Mouse (Mus musculus) frontal cortex, adult 2 months (tissue): Measurements from ENCODE around the gene Thsd4. TPM values are rescaled to one million over a fixed set of nuclear protein-coding genes. Genes with fewer than 3 reads are reported as not detected.
A peak's percentile ranks its signal among the peaks of the same experiment; 100 is the strongest.

Source experiments
- DNase-seq, 2 experiments: peaks; one replicate each; pipeline ENCODE4 v3.0.0; 2022; ENCODE audit warnings: low spot score in 1 of 2; ENCODE audit errors: extremely low spot score in 1 of 2
- polyA plus RNA-seq: library from polyadenylated mRNA; depleted of rRNA; stranded (reverse); fragments of >200 nt; gene quantifications from 2 replicates; pipeline ENCODE4 v1.2.3, GENCODE M21; 2012

Thsd4 gene
- polyA plus RNA-seq, 1 experiment, result 4.7 TPM

DNA sequence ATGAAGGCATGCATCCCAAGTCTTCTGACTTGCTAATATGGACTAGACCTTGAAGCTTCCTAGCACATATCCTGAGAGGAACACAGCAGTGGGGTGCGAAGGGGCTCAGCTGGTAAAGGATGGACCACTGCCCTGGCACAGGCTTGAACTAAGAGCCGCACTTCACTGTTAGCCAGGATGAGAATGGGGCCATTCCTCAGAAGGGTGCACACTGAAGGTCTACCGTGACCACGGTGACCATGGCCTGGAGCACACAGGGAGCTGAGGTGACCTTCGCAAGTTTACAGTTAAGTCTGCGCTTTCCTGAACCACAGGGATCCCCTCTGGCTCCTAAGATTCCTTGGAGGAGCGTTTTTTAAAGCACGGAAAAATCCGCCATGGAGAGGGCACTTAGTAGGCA lies 406.5 kb downstream of the Thsd4 start:
- no peak for DNase-seq

DNA sequence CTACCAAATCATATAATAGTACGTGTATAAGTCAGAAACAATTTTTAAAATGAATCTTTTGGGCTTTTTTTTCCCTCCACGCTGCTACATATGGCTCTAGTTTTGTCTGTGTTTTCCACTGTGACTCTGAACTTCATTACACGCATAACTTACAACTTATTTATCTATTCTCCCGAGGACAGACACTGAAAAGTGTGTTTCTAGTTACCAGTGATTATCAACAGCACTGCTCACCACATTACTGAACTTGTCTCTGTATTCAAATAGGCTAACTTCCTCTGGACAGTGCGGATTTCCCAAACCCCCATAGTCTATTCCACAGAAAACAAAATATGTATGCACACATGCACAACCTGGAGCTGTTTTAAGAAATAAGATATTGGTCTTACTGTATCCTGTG lies 411.6 kb downstream of the Thsd4 start:
- no peak for DNase-seq

DNA sequence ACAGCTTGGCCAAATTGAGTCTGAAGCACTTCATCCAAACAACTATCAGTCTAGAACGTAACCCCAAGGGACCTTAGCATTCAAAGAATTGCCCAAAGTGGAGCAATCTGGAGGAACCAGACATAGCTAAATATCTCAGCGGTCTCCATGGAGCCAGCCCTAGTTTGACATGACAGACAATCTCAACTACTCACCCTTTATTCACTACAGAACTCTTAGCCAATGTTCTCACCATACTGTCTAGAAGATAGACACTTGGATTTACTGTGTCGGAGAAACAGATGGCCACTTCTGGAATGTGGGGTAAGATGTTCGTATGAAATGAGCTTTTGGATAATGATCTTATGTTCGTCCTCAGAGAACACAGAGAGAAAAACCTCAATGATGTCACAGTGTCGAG lies 415.2 kb downstream of the Thsd4 start:
- no peak for DNase-seq

DNA sequence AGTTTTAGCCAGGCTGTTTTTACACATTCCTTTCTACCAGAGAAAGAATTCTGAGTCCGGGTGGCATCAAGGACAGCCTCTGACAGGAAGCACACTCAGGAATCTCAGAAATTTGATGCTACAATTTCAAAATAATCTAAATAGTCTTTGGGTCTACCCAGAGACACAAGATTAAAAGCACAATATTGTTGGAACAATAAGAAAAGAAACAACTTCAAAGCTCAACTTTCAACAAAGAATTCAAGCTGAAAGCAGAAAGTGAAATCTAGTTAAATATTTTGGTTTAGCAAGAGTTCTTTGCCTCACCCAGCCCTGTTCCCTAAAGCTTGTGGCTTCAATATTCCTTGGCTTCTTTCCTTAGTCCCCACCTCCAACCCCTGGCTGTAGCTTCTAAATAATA lies 415.7 kb downstream of the Thsd4 start:
- DNase-seq, result no peak

DNA sequence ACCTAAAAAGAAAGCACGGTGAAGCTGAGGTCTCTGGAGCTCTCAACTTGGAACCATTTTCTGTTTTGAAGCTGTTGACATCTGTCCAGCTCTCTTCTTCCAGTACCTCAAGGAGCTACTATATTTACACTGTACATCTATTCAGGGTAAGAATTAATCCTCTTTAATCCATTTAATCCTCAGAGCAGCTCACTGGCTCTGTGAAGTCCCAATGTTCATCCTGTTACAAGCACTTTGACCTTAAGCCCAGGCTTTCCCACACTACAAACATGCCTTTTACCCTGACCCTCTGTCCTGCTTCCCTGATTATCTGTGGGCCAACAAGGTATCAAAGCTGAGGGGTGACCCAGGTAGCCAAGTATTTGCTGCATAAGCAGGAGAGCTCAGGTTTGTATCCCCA lies 427.6 kb downstream of the Thsd4 start:
- no peak for DNase-seq

DNA sequence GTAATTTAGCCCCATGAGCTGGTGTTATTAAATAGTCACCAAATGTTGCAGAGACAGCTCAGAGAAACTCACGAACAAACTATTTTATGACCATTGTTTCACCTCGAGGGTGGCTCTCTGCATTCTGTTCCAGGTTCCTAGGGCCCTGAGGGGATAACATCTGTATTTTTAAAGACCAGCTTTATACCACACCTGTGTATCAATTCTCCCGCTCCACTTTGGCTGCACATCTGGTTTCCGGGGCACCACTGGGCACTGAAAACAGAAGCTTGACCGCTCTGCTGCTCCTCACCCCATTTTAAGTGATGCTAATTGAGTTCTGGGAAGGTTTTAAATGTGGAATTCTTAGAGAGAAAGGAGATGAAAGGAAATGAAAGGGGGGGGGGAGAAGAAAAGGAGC lies 429.4 kb downstream of the Thsd4 start:
- DNase-seq, result no peak

DNA sequence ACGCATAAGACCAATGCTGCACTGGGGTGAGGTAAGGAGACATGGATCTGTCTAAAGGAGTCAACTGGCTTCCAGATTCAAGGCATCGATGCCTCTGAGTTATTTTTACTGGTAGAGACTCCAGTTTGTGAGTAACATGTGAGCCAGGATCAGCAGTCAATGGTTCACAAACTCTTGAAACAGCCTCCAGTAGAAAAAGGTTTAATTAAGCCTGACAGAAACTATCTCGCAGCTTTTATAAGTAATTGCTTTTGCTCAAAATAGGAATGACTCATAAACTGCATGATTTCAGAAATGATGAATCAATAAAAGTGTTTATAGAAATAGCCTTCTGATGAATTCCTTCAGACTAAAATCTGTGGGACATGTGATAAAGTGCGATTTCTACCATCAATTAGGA lies 432.4 kb downstream of the Thsd4 start:
- peak in 1 of 2 experiments; percentile 15 for DNase-seq

DNA sequence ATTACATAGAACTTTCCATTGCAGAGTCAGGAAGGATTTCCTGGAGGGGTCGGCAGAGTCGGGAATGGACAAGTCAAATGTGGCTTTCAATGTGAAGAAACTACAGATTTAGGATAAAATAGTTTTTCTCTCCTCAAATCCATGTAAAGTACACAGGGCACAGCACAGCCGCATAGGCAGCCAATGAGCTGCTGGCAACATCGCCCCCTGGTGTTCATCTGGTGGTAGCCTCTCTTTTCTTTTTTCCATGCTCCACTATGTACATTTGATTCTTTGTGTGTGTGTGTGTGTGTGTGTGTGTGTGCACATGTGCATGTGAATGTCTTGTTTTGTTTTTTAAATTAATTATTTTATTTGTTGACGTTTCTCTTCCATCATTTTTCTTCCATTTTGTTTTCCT lies 433.7 kb downstream of the Thsd4 start:
- peak in 1 of 2 experiments; percentile 37 for DNase-seq

DNA sequence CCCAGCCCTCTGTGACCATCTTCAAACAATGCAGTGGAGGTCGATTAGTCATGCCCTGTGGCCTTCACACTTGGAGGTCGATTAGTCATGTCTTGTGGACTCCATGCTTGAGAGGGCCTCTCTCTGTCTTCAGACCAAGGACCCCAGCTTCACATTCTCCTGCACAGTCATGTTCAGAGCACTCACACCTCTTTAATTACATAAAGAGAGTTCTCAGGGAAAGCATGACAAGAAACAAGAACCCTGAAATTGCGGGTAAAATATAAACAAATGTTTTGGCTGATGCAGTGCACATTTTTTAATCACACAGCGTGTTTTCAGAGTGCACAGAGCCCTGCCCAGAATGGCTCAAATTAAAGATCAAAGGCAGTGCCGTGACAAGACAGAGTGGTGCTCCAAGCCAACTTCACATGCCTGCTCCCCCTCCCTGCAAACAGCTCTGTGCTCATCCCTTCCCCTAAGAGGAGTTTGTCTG lies 439.7 kb downstream of the Thsd4 start:
- DNase-seq, result no peak

DNA sequence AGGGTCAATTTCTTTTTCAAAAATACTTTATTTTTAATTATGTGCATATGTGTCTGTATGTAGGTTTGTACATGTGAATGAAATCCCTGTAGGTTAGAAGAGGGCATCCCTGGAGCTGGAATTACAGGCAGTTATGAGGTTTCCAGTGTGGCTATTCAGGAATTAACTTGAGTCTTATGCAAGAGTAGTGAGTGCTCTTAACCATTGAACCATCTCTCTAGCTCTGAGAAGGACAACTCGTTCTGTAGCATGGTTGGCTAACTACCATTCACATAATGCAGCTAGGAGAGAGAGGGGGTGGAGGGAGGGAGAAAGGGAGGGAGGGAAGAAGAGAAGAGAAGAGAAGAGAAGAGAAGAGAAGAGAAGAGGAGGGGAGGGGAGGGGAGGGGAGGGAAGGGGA lies 444.1 kb downstream of the Thsd4 start:
- no peak for DNase-seq

DNA sequence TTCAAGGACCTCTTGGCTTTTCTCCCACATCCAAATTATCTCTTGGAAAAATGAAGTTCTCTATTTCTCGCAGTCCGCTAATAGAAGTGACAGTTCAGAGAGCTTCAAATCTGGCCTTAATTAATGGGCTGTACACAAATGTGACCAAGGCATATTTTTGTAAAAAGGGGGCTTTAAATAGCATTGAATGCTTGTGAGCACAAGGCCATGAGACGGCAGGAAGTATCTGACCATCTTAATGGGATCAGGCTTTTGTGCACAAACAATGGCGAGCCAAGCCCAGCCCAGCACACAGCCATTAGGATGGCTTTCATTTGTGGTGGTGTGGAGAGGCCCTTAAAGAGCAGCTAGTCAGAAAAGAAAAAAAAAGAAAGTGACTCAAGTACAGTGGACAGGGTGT lies 445.4 kb downstream of the Thsd4 start:
- DNase-seq, result no peak

DNA sequence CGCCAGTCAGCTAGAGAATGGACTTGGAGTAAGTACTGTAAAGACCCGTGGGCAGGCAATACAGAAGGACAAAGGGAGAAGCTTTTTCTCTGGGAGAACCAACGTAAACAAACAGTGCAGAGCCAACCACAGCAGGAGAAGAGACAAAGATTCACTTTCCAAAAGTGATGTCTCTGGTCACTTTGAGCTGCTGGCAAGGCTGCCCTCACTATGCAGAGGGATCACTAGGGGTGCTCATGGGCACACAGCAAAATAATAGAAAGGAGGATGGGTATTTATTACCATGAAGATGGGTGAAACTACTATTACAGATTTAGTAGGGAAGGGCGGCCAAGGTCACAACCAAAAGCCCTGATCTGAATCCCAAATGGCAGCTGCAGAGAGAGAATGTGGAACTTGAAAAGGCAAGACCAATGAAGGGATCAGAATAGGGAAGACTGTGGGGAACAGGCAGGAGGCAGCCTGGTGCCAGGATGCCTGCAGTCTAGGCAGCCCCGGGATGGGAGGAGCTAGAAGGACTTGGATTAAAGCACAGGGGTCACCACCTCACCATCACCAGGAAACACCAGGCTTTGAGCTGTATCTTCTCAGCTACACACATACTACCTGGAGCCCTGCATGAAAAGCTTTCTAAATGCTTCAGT lies 450.1 kb downstream of the Thsd4 start:
- DNase-seq, result no peak

DNA sequence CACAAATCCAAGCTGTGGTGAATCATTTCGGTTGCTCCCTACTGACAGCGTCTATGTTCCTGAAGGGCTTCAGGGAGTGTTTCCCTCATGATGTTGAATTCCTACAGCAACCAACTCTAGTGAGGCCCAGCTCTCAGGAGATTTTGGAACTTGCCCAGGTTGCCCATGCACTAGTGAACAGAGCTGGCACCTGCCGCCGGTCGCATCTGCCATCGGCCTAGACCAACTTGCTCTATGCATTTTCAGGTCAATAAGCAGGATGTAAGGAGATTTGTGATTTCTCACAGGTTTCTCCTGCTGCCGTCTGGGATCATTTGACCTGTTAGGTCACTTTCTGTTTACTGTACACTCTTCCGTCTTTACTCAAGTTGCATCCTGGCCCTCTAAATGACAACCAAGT lies 454.6 kb downstream of the Thsd4 start:
- DNase-seq, result no peak

DNA sequence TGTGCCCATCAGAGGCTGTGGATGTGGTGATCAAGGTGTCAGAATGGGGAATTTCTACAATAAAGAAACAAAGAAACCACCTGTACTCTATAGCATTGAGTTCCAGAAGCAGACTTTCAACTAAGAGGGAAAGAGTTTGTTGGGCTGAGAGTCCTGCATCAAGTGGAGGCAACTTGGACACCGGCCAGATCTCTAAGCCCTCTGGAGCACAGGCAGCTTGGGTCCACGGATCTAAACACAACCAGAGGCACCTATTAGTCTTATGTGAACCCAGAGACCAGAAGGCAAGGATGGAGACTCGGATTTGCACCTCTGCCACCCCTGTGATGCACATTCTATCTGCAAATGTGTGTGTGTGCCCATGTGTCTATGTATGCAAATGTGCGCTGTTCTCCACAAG lies 456.7 kb downstream of the Thsd4 start:
- no peak for DNase-seq

DNA sequence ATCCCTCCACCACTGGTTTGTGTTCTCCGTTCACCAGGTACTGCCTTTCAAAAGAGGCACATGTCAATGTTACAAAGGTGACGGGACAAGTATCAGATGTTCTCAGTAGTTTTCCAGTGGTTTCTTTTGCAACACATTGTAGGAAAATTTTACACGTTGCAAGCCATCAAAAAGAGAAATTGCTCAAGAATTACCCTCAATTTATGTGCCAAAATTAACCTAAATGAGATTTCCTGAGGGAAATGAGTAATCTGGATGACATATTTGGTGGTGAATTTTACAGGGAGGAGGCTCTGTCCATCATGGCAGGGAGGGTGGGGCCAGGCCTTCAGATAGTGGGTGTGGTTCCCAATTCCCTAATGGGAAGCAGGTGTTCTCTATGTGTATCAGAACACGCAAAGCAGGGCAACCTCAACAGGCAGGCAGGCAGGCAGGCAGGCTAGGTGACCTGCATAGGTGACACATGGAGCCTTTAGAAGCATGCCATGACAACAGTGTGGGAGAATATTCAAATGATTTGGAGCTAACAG lies 458.6 kb downstream of the Thsd4 start:
- DNase-seq, result no peak

DNA sequence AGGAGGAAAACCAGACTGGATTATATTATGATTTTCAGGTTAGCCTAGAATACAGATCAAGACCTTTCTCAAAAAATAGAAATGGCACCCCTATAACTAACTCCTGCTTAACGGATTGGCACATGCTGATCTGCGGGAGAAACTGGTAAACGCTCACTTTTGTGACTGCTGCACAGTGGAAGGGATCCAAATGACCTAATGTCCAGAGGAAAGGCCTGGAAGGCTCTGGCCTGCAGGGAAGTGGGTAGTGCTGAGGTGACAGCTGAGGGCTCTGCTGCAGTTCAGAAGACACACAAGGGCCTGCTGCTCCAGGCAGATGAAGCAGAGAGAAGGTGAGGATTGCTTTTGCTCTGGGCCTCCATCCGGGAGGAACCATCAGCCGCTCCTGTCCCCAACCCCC lies 465.7 kb downstream of the Thsd4 start:
- DNase-seq, result no peak

DNA sequence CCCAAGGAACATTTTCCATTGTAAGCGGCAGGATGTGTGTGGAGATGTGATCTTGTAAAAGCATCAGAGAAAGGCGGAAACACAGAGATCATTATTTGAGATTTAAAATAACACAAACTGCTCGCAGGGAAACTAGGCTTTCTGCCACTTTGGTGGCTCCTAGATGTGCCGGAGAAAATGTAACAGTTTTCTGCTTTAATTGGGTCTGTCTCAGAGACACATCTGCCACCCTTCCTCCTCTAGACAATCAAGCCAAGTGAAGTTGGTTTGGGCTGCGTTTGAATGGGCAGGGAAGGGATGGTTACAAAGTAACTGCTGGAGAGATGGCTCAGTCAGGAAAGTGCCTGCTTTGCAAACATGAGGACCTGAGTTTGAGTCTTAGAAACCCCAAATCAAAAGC lies 466.9 kb downstream of the Thsd4 start:
- peak; percentile 44 to 71 for DNase-seq

DNA sequence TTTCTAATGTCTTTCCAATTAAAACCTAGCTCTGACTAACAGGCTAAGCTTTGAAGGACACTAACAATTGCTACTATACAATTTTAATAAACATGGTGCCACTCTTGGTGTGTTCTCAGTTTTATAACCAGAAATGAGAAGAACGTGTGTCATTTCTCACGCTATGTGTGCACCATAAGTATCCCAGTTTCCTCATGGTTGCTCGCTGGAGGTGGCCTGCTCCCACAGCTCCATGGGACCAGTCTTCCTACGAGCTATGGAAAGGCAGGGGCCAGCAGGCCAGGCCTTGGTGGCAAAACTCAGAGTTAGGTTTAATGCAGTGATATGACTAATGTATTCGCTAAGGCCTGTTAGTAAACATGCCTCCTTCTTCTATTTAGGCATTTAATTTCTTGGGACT lies 468.7 kb downstream of the Thsd4 start:
- DNase-seq, result no peak

DNA sequence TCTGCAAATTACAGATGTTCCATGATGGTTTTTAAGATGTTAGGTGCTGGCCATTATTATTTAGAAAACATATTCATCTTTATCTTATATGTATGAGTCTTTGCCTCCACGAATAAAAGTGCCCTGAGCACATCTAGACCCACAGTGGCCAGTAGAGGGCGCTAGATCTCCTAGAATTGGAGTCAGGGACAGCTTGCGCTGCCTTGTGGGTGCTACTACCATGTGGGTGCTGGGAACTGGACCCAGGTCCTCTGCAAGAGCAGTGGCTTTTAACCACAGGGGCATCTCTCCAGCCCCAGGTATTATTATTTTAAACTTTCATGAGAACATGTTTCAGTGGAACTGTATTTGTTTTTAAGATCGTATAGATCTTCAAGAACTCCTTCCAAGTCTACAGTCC lies 469.4 kb downstream of the Thsd4 start:
- no peak for DNase-seq

DNA sequence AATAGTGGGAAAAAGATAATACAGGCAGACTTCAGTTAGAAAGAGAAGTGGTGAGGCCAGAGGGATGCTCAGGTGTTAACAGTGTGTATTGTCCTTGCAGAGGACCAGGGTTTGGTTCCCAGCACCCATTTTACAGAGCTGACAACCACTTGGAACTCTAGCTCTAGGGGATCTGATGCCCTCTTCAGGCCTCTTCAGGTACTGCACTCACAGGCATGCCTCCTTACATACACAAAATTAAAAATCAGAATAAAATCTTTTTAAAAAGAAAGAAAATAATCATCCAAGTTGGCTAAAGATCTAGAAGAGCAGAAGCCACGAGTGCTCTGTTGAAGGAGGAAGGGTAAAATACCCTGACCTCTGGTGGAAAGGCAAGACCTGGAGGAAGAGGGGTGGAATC lies 478.7 kb downstream of the Thsd4 start:
- DNase-seq, result no peak

DNA sequence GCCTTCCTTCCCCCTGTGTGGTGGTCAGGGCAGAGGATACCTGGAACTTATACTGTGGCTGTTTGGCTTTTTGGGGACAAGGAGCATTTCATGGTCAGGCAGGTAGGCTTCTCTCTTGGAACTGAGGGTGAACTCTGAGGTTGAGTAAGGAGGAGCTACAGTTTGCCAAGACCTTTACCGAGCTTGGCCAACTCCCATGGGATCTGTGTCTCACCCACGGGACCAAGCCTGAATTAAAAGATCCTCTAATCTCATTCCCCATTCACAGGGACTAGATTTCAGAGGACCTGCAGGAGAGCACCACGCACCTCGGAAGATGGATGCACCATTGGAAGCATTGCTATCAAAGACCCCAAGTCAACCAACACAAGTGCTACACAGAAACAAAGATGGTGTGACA lies 487.0 kb downstream of the Thsd4 start:
- DNase-seq, result no peak

DNA sequence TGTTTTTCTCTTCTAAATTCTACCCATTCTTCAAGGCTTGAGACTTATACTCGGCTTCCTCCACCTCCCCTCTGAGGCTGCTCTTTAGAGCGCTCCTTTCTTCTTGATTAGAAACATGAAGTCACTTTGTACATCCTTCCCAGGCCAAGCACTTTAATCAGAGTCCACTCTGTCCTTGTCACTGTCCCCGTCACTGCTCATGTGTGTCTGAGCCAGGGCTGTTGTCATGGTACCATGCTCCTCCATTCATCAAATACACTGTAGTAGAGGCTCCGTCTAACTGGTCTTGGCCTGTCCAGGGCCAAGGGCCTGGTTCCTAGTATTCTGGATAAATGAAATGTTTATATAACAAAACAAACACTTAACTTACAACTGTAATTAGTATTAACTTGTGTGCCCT lies 494.6 kb downstream of the Thsd4 start:
- no peak for DNase-seq

DNA sequence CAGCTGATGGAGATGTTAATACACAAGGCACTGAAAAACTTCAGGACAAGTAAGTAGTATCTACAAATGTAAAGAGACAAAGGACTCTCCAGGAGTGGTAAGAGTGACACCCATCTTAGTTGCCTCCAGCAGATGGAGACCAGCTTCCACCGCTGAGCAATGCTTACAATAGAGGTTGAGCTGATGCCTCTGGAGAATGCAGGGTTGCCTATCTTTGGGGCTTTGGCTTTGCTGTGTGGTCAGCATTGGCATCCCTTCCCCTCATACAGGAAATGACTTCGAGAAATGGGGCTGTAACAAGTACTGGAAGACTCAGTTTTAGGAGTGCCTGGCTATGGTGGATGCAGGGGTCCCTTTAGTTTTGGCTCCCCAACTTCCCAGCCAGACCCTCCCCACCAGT lies 495.1 kb downstream of the Thsd4 start:
- no peak for DNase-seq
